Mouse (Mus musculus): ENCODE results near the gene Hes3. TPM values are rescaled to one million over a fixed set of nuclear protein-coding genes. Genes with fewer than 3 reads are reported as not detected.
A peak's percentile ranks its signal among the peaks of the same experiment; 100 is the strongest.

Gene Hes3
- total and polyA plus RNA-seq, 2 experiments from 2014 or later: 0.57 TPM; not detected in 1

DNA sequence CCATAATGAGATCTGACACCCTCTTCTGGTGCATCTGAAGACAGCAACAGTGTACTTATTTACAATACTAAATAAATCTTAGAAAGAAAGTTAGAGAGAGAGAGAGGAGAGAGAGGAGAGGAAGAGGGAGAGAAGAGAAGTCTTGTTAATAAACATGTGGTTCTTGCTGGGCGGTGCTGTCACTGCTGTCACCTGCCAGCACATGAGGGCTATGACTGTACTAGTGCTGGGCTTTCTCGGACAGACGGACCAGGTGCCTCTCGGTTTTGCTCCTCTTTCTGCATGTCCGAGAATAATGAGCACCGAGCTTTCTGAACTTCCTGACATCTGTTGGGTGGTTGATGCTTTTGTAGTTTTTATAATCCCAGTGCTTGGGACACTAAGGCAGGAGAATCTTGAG is 40.8 kb downstream of the Hes3 start:
- 89% methylated on average over 6 of the region's 6 CpGs for whole genome bisulfite sequencing
- Histone ChIP-seq H3K4me3 (ENCODE audit: low read depth, low read length) (no peak overlapping the region), H3K36me3 (ENCODE audit: insufficient read depth) (0 out of 2 replicates have a peak, but pooled peaks cover 16% of the 10 kb centered on the region), H3K9me3 (ENCODE audit: low read length) (no peaks in the 10 kb centered on the region), H3K4me2 (ENCODE audit: low read depth) (no peak overlapping the region), H3K4me1 (ENCODE audit: insufficient read depth) (0 out of 2 replicates have a peak, but pooled peaks cover 3% of the 10 kb centered on the region), H3K27me3 (ENCODE audit: insufficient read depth, low read length) (no peaks in the 10 kb centered on the region), H3K9ac (no peak overlapping the region), H3K27ac (ENCODE audit: low read depth, low read length) (no peak overlapping the region)
- ATAC-seq (no peak), DNase-seq (no peak)
- no peak for TF ChIP-seq CTCF (IDR thresholded peaks at IDR 0.05; ENCODE audit: low read depth)

DNA sequence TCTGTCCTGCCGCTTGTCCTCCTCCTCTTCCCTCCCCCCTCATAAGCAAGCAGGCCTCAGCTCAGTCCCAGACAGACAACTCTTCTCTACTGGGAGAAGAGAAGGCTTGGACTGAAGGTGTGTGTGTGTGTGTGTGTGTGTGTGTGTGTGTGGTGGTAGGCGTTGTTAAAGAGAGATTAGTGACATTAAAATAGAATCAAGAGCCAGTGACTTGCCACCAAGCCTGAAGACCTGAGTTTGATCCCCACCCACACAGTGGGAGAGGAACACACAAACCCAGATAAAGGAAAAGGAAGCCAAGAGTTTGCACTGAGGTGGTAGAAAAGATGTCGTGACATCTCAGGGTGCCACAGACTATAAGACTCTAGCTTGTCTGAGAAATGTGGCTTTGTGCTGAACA is 44.3 kb downstream of the Hes3 start:
- no peak for ATAC-seq
- no peak for TF ChIP-seq CTCF (IDR thresholded peaks at IDR 0.05; ENCODE audit: low read depth)

DNA sequence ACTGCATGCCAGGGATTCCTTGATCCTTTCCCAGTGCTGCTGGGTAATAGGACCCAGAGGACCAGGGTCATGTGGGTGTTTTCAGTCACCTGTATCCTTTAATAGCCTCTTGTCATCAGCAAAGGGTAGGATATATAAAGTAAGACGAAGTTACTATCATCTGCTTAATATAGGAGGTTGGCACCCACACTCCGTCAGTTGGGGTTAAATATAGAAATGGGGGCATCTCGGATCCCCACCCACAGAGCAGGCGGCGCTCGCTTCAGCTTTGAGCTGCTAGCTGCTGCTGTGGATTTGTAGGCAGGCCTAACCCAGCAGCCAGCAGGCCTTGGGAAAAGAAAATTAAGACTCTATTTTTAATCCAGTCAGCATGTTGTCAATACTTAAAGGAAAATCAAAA is 45.5 kb downstream of the Hes3 start:
- Histone ChIP-seq H3K36me3 (ENCODE audit: insufficient read depth) (0 out of 2 replicates have a peak, but pooled peaks cover 4% of the 10 kb centered on the region), H3K27me3 (ENCODE audit: insufficient read depth, low read length) (no peaks in the 10 kb centered on the region), H3K4me1 (ENCODE audit: insufficient read depth) (0 out of 2 replicates have a peak, but pooled peaks cover 3% of the 10 kb centered on the region), H3K9me3 (ENCODE audit: low read length) (no peaks in the 10 kb centered on the region), H3K9ac (no peak overlapping the region), H3K4me2 (ENCODE audit: low read depth) (no peak overlapping the region), H3K27ac (ENCODE audit: low read depth, low read length) (peak overlapping the region; percentile 57), H3K4me3 (ENCODE audit: low read depth, low read length) (no peak overlapping the region)
- DNase-seq (peak; percentile 43), ATAC-seq (peak; percentile 50; the same call in 1 of the 2 replicates)
- WGBS: 46% methylated on average over 6 of the region's 6 CpGs
- no peak for TF ChIP-seq CTCF (IDR thresholded peaks at IDR 0.05; ENCODE audit: low read depth)

More for the DNA sequence above, 44.3 kb downstream of the Hes3 start:
- Histone ChIP-seq H3K4me2 (ENCODE audit: low read depth) (no peak overlapping the region), H3K36me3 (ENCODE audit: insufficient read depth) (0 out of 2 replicates have a peak, but pooled peaks cover 3% of the 10 kb centered on the region), H3K4me3 (ENCODE audit: low read depth, low read length) (no peak overlapping the region), H3K27ac (ENCODE audit: low read depth, low read length) (no peak overlapping the region), H3K27me3 (ENCODE audit: insufficient read depth, low read length) (no peaks in the 10 kb centered on the region), H3K4me1 (ENCODE audit: insufficient read depth) (0 out of 2 replicates have a peak, but pooled peaks cover 3% of the 10 kb centered on the region), H3K9ac (no peak overlapping the region), H3K9me3 (ENCODE audit: low read length) (no peaks in the 10 kb centered on the region)
- 83% methylated on average over 3 of the region's 3 CpGs for WGBS
- DNase-seq: no peak

DNA sequence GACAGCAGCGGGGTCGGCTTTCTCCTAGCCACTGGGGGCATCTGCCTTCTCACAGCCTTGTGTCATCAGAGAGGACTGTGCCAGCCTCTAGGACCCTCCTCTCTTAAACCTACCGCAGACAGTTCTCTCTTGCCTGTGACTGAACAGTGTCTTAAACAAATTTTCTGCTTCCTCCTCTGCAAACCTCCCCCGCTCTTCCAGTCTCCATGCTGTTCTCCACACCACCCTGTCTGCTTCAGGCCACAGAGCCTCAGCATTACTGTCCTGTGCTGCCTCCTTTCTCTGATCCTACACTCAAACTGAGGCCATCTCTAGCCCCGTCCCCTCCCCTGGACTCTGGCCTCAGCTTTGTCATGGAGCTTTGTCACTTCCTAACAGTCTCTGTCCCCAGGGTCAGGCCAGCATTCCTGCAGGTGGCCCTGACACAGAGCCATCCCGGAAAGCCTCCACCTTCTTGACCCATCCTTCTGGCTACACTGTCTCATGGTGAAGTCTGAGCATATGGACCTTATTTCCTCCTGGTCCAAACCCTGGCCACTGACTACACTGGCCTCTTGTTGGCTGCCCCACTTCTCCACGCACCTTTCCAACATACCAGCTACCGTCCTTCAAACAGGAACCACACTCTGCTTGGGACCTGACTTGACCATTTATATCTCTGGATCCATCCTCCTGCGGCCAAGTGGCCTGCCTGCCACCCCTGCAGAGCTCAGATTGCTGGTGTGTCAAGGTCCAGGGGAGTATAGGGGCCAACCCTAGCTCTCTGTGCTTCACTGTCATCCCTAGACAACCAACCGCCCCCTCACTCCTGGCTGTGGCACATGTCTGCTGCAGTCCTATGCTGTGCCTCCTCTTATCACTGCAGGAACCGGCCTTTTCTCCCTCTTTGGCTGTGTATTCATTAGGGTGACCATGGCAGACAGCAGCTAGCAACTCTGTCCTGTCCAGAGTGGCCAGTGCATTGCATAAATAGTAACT is 46.6 kb downstream of the Hes3 start:
- no peak for ATAC-seq
- no peak for DNase-seq
- H3K9me3 ChIP-seq (ENCODE audit: low read length): no peaks in the 10 kb centered on the region
- WGBS: 90% methylated on average over 11 of the region's 11 CpGs
- no peaks in the 10 kb centered on the region for H3K27me3 ChIP-seq (ENCODE audit: insufficient read depth, low read length)
- H3K9ac ChIP-seq: no peak overlapping the region
- H3K4me2 ChIP-seq (ENCODE audit: low read depth): no peak overlapping the region
- peak overlapping the region; percentile 29; the same call in 1 of the 2 replicates for H3K27ac ChIP-seq (ENCODE audit: low read depth, low read length)
- H3K36me3 ChIP-seq (ENCODE audit: insufficient read depth): 0 out of 2 replicates have a peak, but pooled peaks cover 13% of the 10 kb centered on the region
- H3K4me3 ChIP-seq (ENCODE audit: low read depth, low read length): no peak overlapping the region
- no peak for TF ChIP-seq CTCF (IDR thresholded peaks at IDR 0.05; ENCODE audit: low read depth)
- 0 out of 2 replicates have a peak, but pooled peaks cover 3% of the 10 kb centered on the region for H3K4me1 ChIP-seq (ENCODE audit: insufficient read depth)

DNA sequence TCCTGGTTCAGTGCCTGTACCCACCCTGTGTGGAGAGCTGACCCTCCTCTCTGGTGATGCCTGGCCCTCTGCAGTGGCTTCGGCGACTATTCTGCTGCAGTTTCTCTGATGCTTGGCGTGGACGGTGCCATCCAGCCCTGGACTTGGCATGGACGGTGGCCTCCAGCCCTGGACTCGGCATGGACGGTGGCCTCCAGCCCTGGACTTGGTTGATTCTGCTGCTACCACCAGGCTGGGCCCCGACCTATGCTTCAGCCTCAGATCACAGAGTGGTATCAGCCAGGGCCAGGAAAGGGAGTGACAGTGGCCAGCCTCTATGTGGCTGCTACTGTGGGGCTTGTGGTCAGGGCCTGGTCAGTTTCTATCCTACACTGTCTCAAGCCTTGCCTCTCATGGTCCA is 47.5 kb downstream of the Hes3 start:
- H3K27ac ChIP-seq (ENCODE audit: low read depth, low read length): no peak overlapping the region
- H3K4me1 ChIP-seq (ENCODE audit: insufficient read depth): 0 out of 2 replicates have a peak, but pooled peaks cover 3% of the 10 kb centered on the region
- 0 out of 2 replicates have a peak, but pooled peaks cover 12% of the 10 kb centered on the region for H3K36me3 ChIP-seq (ENCODE audit: insufficient read depth)
- H3K4me3 ChIP-seq (ENCODE audit: low read depth, low read length): no peak overlapping the region
- H3K9ac ChIP-seq: no peak overlapping the region
- WGBS: 93% methylated on average over 8 of the region's 8 CpGs
- no peak for TF ChIP-seq CTCF (IDR thresholded peaks at IDR 0.05; ENCODE audit: low read depth)
- H3K4me2 ChIP-seq (ENCODE audit: low read depth): no peak overlapping the region
- no peaks in the 10 kb centered on the region for H3K27me3 ChIP-seq (ENCODE audit: insufficient read depth, low read length)
- no peaks in the 10 kb centered on the region for H3K9me3 ChIP-seq (ENCODE audit: low read length)
- no peak for DNase-seq
- no peak for ATAC-seq

DNA sequence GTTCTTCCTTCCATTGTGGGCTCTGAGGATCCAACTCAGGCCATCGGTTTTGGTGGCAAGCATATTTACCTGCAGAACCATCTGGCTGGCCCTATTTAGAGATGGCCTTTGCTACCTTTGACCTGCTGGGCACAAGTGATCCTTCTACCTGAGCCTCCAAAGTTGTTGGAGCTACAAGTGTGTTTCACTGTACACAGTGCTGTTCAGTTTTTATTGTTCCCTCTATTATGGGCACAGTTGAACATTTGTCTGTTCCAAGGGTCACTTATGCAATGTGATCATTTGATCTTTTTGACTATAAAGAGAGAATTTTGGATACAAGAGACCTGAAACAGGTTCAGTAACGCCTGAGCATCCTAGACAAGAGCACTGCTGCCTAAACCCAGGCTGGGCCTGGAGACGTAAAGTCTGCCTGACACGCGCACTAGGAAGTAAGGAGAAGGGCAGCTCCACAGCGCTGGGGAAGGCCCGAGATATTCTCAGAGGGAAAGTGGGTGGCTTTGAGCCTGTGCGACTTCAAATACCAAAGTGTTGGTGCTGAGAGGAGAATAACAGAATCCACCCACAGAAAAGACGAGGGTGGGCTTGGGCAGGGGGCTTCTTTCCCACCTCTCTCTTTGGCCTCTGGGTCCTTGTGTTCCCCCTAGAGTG is 48.1 kb downstream of the Hes3 start:
- WGBS: 89% methylated on average over 9 of the region's 9 CpGs
- no peak for ATAC-seq

More for the DNA sequence above, 48.1 kb downstream of the Hes3 start:
- no peak overlapping the region for H3K4me3 ChIP-seq (ENCODE audit: low read depth, low read length)
- H3K9ac ChIP-seq: no peak overlapping the region
- no peaks in the 10 kb centered on the region for H3K9me3 ChIP-seq (ENCODE audit: low read length)
- H3K4me2 ChIP-seq (ENCODE audit: low read depth): no peak overlapping the region
- H3K4me1 ChIP-seq (ENCODE audit: insufficient read depth): 0 out of 2 replicates have a peak, but pooled peaks cover 3% of the 10 kb centered on the region
- no peak for DNase-seq
- H3K36me3 ChIP-seq (ENCODE audit: insufficient read depth): peaks cover 16% of the 10 kb centered on the region; the same call in 1 of the 2 replicates
- no peaks in the 10 kb centered on the region for H3K27me3 ChIP-seq (ENCODE audit: insufficient read depth, low read length)
- H3K27ac ChIP-seq (ENCODE audit: low read depth, low read length): no peak overlapping the region
- TF ChIP-seq CTCF (IDR thresholded peaks at IDR 0.05; ENCODE audit: low read depth): no peak

All from forebrain, postnatal 0 days (tissue).